Mouse (Mus musculus) liver, postnatal 0 days (tissue): Measurements from ENCODE around the gene Fam198a. TPM values are rescaled to one million over a fixed set of nuclear protein-coding genes. Genes with fewer than 3 reads are reported as not detected.

Experiments
- ATAC-seq: fragments of 200-750 bp; cut with Nextera tagmentation; 2 replicates; pipeline ENCODE4 v1.8.0; 2017; ENCODE audit warnings: mild to moderate bottlenecking, moderate library complexity
- DNase-seq: peaks from one replicate; pipeline ENCODE4 v3.0.0-alpha.2; 2016
- H3K27ac ChIP-seq: fragments of 300-500 bp; sonication (generic); 2 replicates; pipeline ENCODE4 v1.5.1; 2014; ENCODE audit warnings: antibody characterized with exemption, moderate library complexity, mild to moderate bottlenecking, low read depth
- H3K27me3 ChIP-seq: fragments of 300-500 bp; sonication (generic); 2 replicates; pipeline ENCODE4 v1.6.1; 2014; ENCODE audit warnings: low read length, control low read depth, mixed read lengths; ENCODE audit not compliant: insufficient read depth
- H3K36me3 ChIP-seq: fragments of 300-500 bp; sonication (generic); replicated peaks from 2 replicates; pipeline ENCODE4 v1.6.1; 2014; ENCODE audit warnings: mild to moderate bottlenecking, control low read depth, low read length, moderate library complexity, mixed read lengths; ENCODE audit not compliant: insufficient read depth
- H3K4me1 ChIP-seq: fragments of 300-500 bp; sonication (generic); 2 replicates; pipeline ENCODE4 v1.6.1; 2014; ENCODE audit warnings: antibody characterized with exemption, mild to moderate bottlenecking, control low read depth; ENCODE audit not compliant: insufficient read depth
- H3K4me2 ChIP-seq: fragments of 300-500 bp; sonication (generic); 2 replicates; pipeline ENCODE4 v1.6.1; 2014; ENCODE audit warnings: low read depth, mild to moderate bottlenecking, low read length, moderate library complexity, mixed read lengths
- H3K4me3 ChIP-seq: fragments of 300-500 bp; sonication (generic); 2 replicates; pipeline ENCODE4 v1.5.1; 2014; ENCODE audit warnings: low read depth, low read length
- H3K9ac ChIP-seq: fragments of 300-500 bp; sonication (generic); replicated peaks from 2 replicates; pipeline ENCODE4 v1.6.1; 2014; ENCODE audit warnings: mild to moderate bottlenecking, moderate library complexity
- H3K9me3 ChIP-seq: fragments of 300-500 bp; sonication (generic); 2 replicates; pipeline ENCODE4 v1.6.1; 2016; ENCODE audit warnings: mild to moderate bottlenecking, control low read depth, low read length, mixed read lengths
- CTCF ChIP-seq: sonication (generic); IDR thresholded peaks from 2 replicates; pipeline ENCODE4 v1.5.1; 2016; ENCODE audit warnings: antibody characterized with exemption, low read depth
- EP300 ChIP-seq: IDR thresholded peaks from 2 replicates; pipeline ENCODE4 v1.6.1; 2016; ENCODE audit warnings: antibody characterized with exemption, low read depth, mild to moderate bottlenecking
- WGBS: fragments of 180-500 bp; shearing (Covaris S2); extraction: QIAGEN DNeasy Blood & Tissue Kit; methylation state at CpG from one replicate; pipeline ENCODE4 v1.1.7; 2014; ENCODE audit not compliant: insufficient replicate concordance; 5-methylcytosine and 5-hydroxymethylcytosine counted together
- polyA plus RNA-seq: library from polyadenylated mRNA; unstranded; fragments of >200 nt; fragmentation: Nextera tagmentation; extraction: Ambion mirVana; gene quantifications from 2 replicates; pipeline ENCODE4 v1.2.1, GENCODE M21; 2015

Fam198a gene
- polyA plus RNA-seq, 1 experiment from 2014 or later, result 0.32 TPM

- Histone ChIP-seq H3K4me1 (no peaks in the 10 kb centered on the region; the same call in 1 of the 2 replicates), H3K27ac (no peak overlapping the region), H3K4me2 (no peak overlapping the region), H3K27me3 (no peaks in the 10 kb centered on the region), H3K36me3 (no peaks in the 10 kb centered on the region), H3K9me3 (no peaks in the 10 kb centered on the region), H3K9ac (no peak overlapping the region), H3K4me3 (no peak overlapping the region)
- ATAC-seq (no peak), DNase-seq (no peak)
- no peak for TF ChIP-seq CTCF
- TF ChIP-seq EP300, result no peak
- 73% methylated on average over 4 of the region's 4 CpGs for WGBS
Measured at GRCm38 (mm10) chr9:121934856-121935255, 15.9 kb upstream of the Fam198a start.

- no peaks in the 10 kb centered on the region for H3K27me3 ChIP-seq
- ATAC-seq, result peak; percentile 57
- 74% methylated on average over 1 of the region's 1 CpGs for WGBS
Measured at GRCm38 (mm10) chr9:121936952-121937351, 13.8 kb upstream of the Fam198a start.

GRCm38 (mm10) chr9:121937451-121937864, 13.3 kb upstream of the Fam198a start:
- 48% methylated on average over 6 of the region's 6 CpGs for WGBS
- peak overlapping the region; percentile 37; the same call in 1 of the 2 replicates for H3K4me3 ChIP-seq
- no peaks in the 10 kb centered on the region; the same call in 1 of the 2 replicates for H3K4me1 ChIP-seq
- DNase-seq (no peak), ATAC-seq (peak; percentile 32; the same call in 1 of the 2 replicates)
- no peaks in the 10 kb centered on the region for H3K36me3 ChIP-seq
- no peaks in the 10 kb centered on the region for H3K9me3 ChIP-seq
- no peaks in the 10 kb centered on the region for H3K27me3 ChIP-seq
- peak overlapping the region; percentile 50 for H3K4me2 ChIP-seq
- no peak overlapping the region; the same call in 1 of the 2 replicates for H3K9ac ChIP-seq
- H3K27ac ChIP-seq, result no peak overlapping the region
- TF ChIP-seq EP300 (no peak), CTCF (no peak)

More at GRCm38 (mm10) chr9:121936952-121937351, 13.8 kb upstream of the Fam198a start:
- no peaks in the 10 kb centered on the region for H3K9me3 ChIP-seq
- no peak overlapping the region for H3K27ac ChIP-seq
- H3K4me3 ChIP-seq, result no peak overlapping the region
- no peak overlapping the region for H3K9ac ChIP-seq
- H3K4me2 ChIP-seq, result no peak overlapping the region
- TF ChIP-seq CTCF (no peak), EP300 (no peak)
- H3K4me1 ChIP-seq, result no peaks in the 10 kb centered on the region; the same call in 1 of the 2 replicates
- no peaks in the 10 kb centered on the region for H3K36me3 ChIP-seq
- DNase-seq, result no peak

GRCm38 (mm10) chr9:121937944-121938355, 12.8 kb upstream of the Fam198a start:
- H3K27ac ChIP-seq, result no peak overlapping the region
- no peak for DNase-seq
- WGBS, result 58% methylated on average over 21 of the region's 21 CpGs
- peak overlapping the region; percentile 50 for H3K4me2 ChIP-seq
- peak; percentile 65 for ATAC-seq
- peak overlapping the region; percentile 37 for H3K4me3 ChIP-seq
- peak overlapping the region; percentile 44; the same call in 1 of the 2 replicates for H3K9ac ChIP-seq
- H3K4me1 ChIP-seq, result no peaks in the 10 kb centered on the region; the same call in 1 of the 2 replicates
- H3K27me3 ChIP-seq, result no peaks in the 10 kb centered on the region
- H3K36me3 ChIP-seq, result no peaks in the 10 kb centered on the region
- TF ChIP-seq CTCF, result no peak
- TF ChIP-seq EP300, result no peak
- H3K9me3 ChIP-seq, result no peaks in the 10 kb centered on the region

GRCm38 (mm10) chr9:121943005-121943404, 7.8 kb upstream of the Fam198a start:
- Histone ChIP-seq H3K9ac (no peak overlapping the region), H3K36me3 (no peaks in the 10 kb centered on the region), H3K4me1 (no peaks in the 10 kb centered on the region; the same call in 1 of the 2 replicates), H3K4me2 (no peak overlapping the region), H3K27me3 (no peaks in the 10 kb centered on the region), H3K27ac (peak overlapping the region; percentile 31; the same call in 1 of the 2 replicates), H3K9me3 (no peaks in the 10 kb centered on the region), H3K4me3 (no peak overlapping the region)
- no peak for ATAC-seq
- TF ChIP-seq EP300, result no peak
- DNase-seq, result no peak
- 65% methylated on average over 3 of the region's 3 CpGs for WGBS

- no peaks in the 10 kb centered on the region for H3K36me3 ChIP-seq
- TF ChIP-seq CTCF, result no peak
- no peak for TF ChIP-seq EP300
- H3K4me2 ChIP-seq, result no peak overlapping the region
- no peak for DNase-seq
- no peak overlapping the region for H3K9ac ChIP-seq
- H3K27me3 ChIP-seq, result no peaks in the 10 kb centered on the region
- H3K9me3 ChIP-seq, result no peaks in the 10 kb centered on the region
- no peaks in the 10 kb centered on the region; the same call in 1 of the 2 replicates for H3K4me1 ChIP-seq
- no peak for ATAC-seq
- 61% methylated on average over 3 of the region's 3 CpGs for WGBS
- H3K4me3 ChIP-seq, result no peak overlapping the region
- H3K27ac ChIP-seq, result no peak overlapping the region
Measured at GRCm38 (mm10) chr9:121943628-121944027, 7.2 kb upstream of the Fam198a start.

- TF ChIP-seq CTCF (peak; percentile 69), EP300 (no peak)
- no peak overlapping the region for H3K4me3 ChIP-seq
- H3K9me3 ChIP-seq, result no peaks in the 10 kb centered on the region
- WGBS, result 10% methylated on average over 4 of the region's 4 CpGs
- no peaks in the 10 kb centered on the region for H3K27me3 ChIP-seq
- no peak overlapping the region for H3K27ac ChIP-seq
- no peak overlapping the region for H3K9ac ChIP-seq
- H3K36me3 ChIP-seq, result no peaks in the 10 kb centered on the region
- ATAC-seq, result no peak
- H3K4me1 ChIP-seq, result peaks cover 16% of the 10 kb centered on the region
- peak; percentile 57 for DNase-seq
- H3K4me2 ChIP-seq, result no peak overlapping the region
Measured at GRCm38 (mm10) chr9:121947784-121948183, 3.0 kb upstream of the Fam198a start.
